Mouse (Mus musculus): Measurements from ENCODE around the gene Dscam. TPM values are rescaled to one million over a fixed set of nuclear protein-coding genes. Genes with fewer than 3 reads are reported as not detected.

The Dscam gene
- polyA plus RNA-seq, 1 experiment from 2014 or later, result 0.81 TPM

- ATAC-seq (replicated peaks; ENCODE audit: insufficient number of reproducible peaks, low FRiP score, low TSS enrichment, low read depth) (no peak), DNase-seq (ENCODE audit: low spot score) (no peak)
- Histone ChIP-seq H3K9ac (replicated peaks; ENCODE audit: low read length) (no peak overlapping the region), H3K27ac (replicated peaks; ENCODE audit: low read depth, low read length) (no peak overlapping the region), H3K4me3 (ENCODE audit: low read depth, low read length) (no peak overlapping the region), H3K9me3 (replicated peaks; ENCODE audit: control insufficient read depth, low read length) (no peaks in the 10 kb centered on the region), H3K36me3 (replicated peaks; ENCODE audit: control insufficient read depth, insufficient read depth, low read depth, low read length) (no peaks in the 10 kb centered on the region), H3K27me3 (ENCODE audit: control insufficient read depth, insufficient read depth, low read length) (no peaks in the 10 kb centered on the region), H3K4me2 (ENCODE audit: low read depth, low read length) (no peak overlapping the region), H3K4me1 (ENCODE audit: control insufficient read depth, insufficient read depth, low read length) (no peaks in the 10 kb centered on the region)
- 60% methylated on average over 13 of the region's 13 CpGs for WGBS
These were observed 442.4 kb downstream of the Dscam start for GRCm38 (mm10) chr16:96727836-96728774.

- Histone ChIP-seq H3K27ac (replicated peaks; ENCODE audit: low read depth, low read length) (no peak overlapping the region), H3K4me1 (ENCODE audit: control insufficient read depth, insufficient read depth, low read length) (no peaks in the 10 kb centered on the region), H3K36me3 (replicated peaks; ENCODE audit: control insufficient read depth, insufficient read depth, low read depth, low read length) (no peaks in the 10 kb centered on the region), H3K4me2 (ENCODE audit: low read depth, low read length) (no peak overlapping the region), H3K4me3 (ENCODE audit: low read depth, low read length) (no peak overlapping the region), H3K27me3 (ENCODE audit: control insufficient read depth, insufficient read depth, low read length) (no peaks in the 10 kb centered on the region), H3K9ac (replicated peaks; ENCODE audit: low read length) (no peak overlapping the region), H3K9me3 (replicated peaks; ENCODE audit: control insufficient read depth, low read length) (no peaks in the 10 kb centered on the region)
- WGBS, result 84% methylated on average over 8 of the region's 8 CpGs
- DNase-seq (ENCODE audit: low spot score) (no peak), ATAC-seq (replicated peaks; ENCODE audit: insufficient number of reproducible peaks, low FRiP score, low TSS enrichment, low read depth) (no peak)
These were observed 445.4 kb downstream of the Dscam start for GRCm38 (mm10) chr16:96725071-96725724.

GRCm38 (mm10) chr16:96724591-96724990 lies 446.0 kb downstream of the Dscam start:
- Histone ChIP-seq H3K4me3 (ENCODE audit: low read depth, low read length) (no peak overlapping the region), H3K4me1 (ENCODE audit: control insufficient read depth, insufficient read depth, low read length) (no peaks in the 10 kb centered on the region), H3K4me2 (ENCODE audit: low read depth, low read length) (no peak overlapping the region), H3K36me3 (replicated peaks; ENCODE audit: control insufficient read depth, insufficient read depth, low read depth, low read length) (no peaks in the 10 kb centered on the region), H3K9me3 (replicated peaks; ENCODE audit: control insufficient read depth, low read length) (no peaks in the 10 kb centered on the region), H3K27me3 (ENCODE audit: control insufficient read depth, insufficient read depth, low read length) (no peaks in the 10 kb centered on the region), H3K27ac (replicated peaks; ENCODE audit: low read depth, low read length) (no peak overlapping the region), H3K9ac (replicated peaks; ENCODE audit: low read length) (no peak overlapping the region)
- 59% methylated on average over 5 of the region's 5 CpGs for WGBS
- no peak for ATAC-seq (replicated peaks; ENCODE audit: insufficient number of reproducible peaks, low FRiP score, low TSS enrichment, low read depth)
- DNase-seq (ENCODE audit: low spot score), result no peak

- H3K4me2 ChIP-seq (ENCODE audit: low read depth, low read length), result no peak overlapping the region
- ATAC-seq (replicated peaks; ENCODE audit: insufficient number of reproducible peaks, low FRiP score, low TSS enrichment, low read depth) (no peak), DNase-seq (ENCODE audit: low spot score) (no peak)
- no peaks in the 10 kb centered on the region for H3K36me3 ChIP-seq (replicated peaks; ENCODE audit: control insufficient read depth, insufficient read depth, low read depth, low read length)
- H3K27ac ChIP-seq (replicated peaks; ENCODE audit: low read depth, low read length), result no peak overlapping the region
- H3K4me3 ChIP-seq (ENCODE audit: low read depth, low read length), result no peak overlapping the region
- no peaks in the 10 kb centered on the region for H3K9me3 ChIP-seq (replicated peaks; ENCODE audit: control insufficient read depth, low read length)
- no peaks in the 10 kb centered on the region for H3K27me3 ChIP-seq (ENCODE audit: control insufficient read depth, insufficient read depth, low read length)
- 75% methylated on average over 3 of the region's 3 CpGs for WGBS
- no peaks in the 10 kb centered on the region for H3K4me1 ChIP-seq (ENCODE audit: control insufficient read depth, insufficient read depth, low read length)
- no peak overlapping the region for H3K9ac ChIP-seq (replicated peaks; ENCODE audit: low read length)
These were observed 446.4 kb downstream of the Dscam start for GRCm38 (mm10) chr16:96724123-96724522.

GRCm38 (mm10) chr16:96723066-96723669 lies 447.4 kb downstream of the Dscam start:
- no peak overlapping the region for H3K9ac ChIP-seq (replicated peaks; ENCODE audit: low read length)
- H3K27me3 ChIP-seq (ENCODE audit: control insufficient read depth, insufficient read depth, low read length), result no peaks in the 10 kb centered on the region
- H3K36me3 ChIP-seq (replicated peaks; ENCODE audit: control insufficient read depth, insufficient read depth, low read depth, low read length), result no peaks in the 10 kb centered on the region
- DNase-seq (ENCODE audit: low spot score) (no peak), ATAC-seq (replicated peaks; ENCODE audit: insufficient number of reproducible peaks, low FRiP score, low TSS enrichment, low read depth) (no peak)
- 91% methylated on average over 2 of the region's 2 CpGs for WGBS
- H3K4me1 ChIP-seq (ENCODE audit: control insufficient read depth, insufficient read depth, low read length), result no peaks in the 10 kb centered on the region
- H3K4me2 ChIP-seq (ENCODE audit: low read depth, low read length), result no peak overlapping the region
- no peaks in the 10 kb centered on the region for H3K9me3 ChIP-seq (replicated peaks; ENCODE audit: control insufficient read depth, low read length)
- no peak overlapping the region for H3K27ac ChIP-seq (replicated peaks; ENCODE audit: low read depth, low read length)
- H3K4me3 ChIP-seq (ENCODE audit: low read depth, low read length), result no peak overlapping the region

GRCm38 (mm10) chr16:96722135-96722534 lies 448.4 kb downstream of the Dscam start:
- WGBS, result 67% methylated on average over 3 of the region's 3 CpGs
- ATAC-seq (replicated peaks; ENCODE audit: insufficient number of reproducible peaks, low FRiP score, low TSS enrichment, low read depth), result no peak

GRCm38 (mm10) chr16:96721241-96721640 lies 449.3 kb downstream of the Dscam start:
- Histone ChIP-seq H3K9me3 (replicated peaks; ENCODE audit: control insufficient read depth, low read length) (no peaks in the 10 kb centered on the region), H3K4me2 (ENCODE audit: low read depth, low read length) (no peak overlapping the region), H3K4me3 (ENCODE audit: low read depth, low read length) (no peak overlapping the region), H3K4me1 (ENCODE audit: control insufficient read depth, insufficient read depth, low read length) (no peaks in the 10 kb centered on the region), H3K36me3 (replicated peaks; ENCODE audit: control insufficient read depth, insufficient read depth, low read depth, low read length) (no peaks in the 10 kb centered on the region), H3K9ac (replicated peaks; ENCODE audit: low read length) (no peak overlapping the region), H3K27ac (replicated peaks; ENCODE audit: low read depth, low read length) (no peak overlapping the region), H3K27me3 (ENCODE audit: control insufficient read depth, insufficient read depth, low read length) (no peaks in the 10 kb centered on the region)
- WGBS, result 73% methylated on average over 9 of the region's 9 CpGs
- no peak for ATAC-seq (replicated peaks; ENCODE audit: insufficient number of reproducible peaks, low FRiP score, low TSS enrichment, low read depth)
- no peak for DNase-seq (ENCODE audit: low spot score)

More at GRCm38 (mm10) chr16:96722135-96722534, 448.4 kb downstream of the Dscam start:
- H3K27me3 ChIP-seq (ENCODE audit: control insufficient read depth, insufficient read depth, low read length), result no peaks in the 10 kb centered on the region
- no peak overlapping the region for H3K4me2 ChIP-seq (ENCODE audit: low read depth, low read length)
- H3K9me3 ChIP-seq (replicated peaks; ENCODE audit: control insufficient read depth, low read length), result no peaks in the 10 kb centered on the region
- no peak overlapping the region for H3K9ac ChIP-seq (replicated peaks; ENCODE audit: low read length)
- H3K27ac ChIP-seq (replicated peaks; ENCODE audit: low read depth, low read length), result no peak overlapping the region
- H3K36me3 ChIP-seq (replicated peaks; ENCODE audit: control insufficient read depth, insufficient read depth, low read depth, low read length), result no peaks in the 10 kb centered on the region
- H3K4me1 ChIP-seq (ENCODE audit: control insufficient read depth, insufficient read depth, low read length), result no peaks in the 10 kb centered on the region
- DNase-seq (ENCODE audit: low spot score), result peak; percentile 4
- H3K4me3 ChIP-seq (ENCODE audit: low read depth, low read length), result no peak overlapping the region

- Histone ChIP-seq H3K4me1 (ENCODE audit: control insufficient read depth, insufficient read depth, low read length) (no peaks in the 10 kb centered on the region), H3K4me3 (ENCODE audit: low read depth, low read length) (no peak overlapping the region), H3K9ac (replicated peaks; ENCODE audit: low read length) (no peak overlapping the region), H3K27ac (replicated peaks; ENCODE audit: low read depth, low read length) (no peak overlapping the region), H3K36me3 (replicated peaks; ENCODE audit: control insufficient read depth, insufficient read depth, low read depth, low read length) (no peaks in the 10 kb centered on the region), H3K27me3 (ENCODE audit: control insufficient read depth, insufficient read depth, low read length) (no peaks in the 10 kb centered on the region), H3K4me2 (ENCODE audit: low read depth, low read length) (no peak overlapping the region), H3K9me3 (replicated peaks; ENCODE audit: control insufficient read depth, low read length) (no peaks in the 10 kb centered on the region)
- no peak for DNase-seq (ENCODE audit: low spot score)
- 61% methylated on average over 5 of the region's 5 CpGs for WGBS
- ATAC-seq (replicated peaks; ENCODE audit: insufficient number of reproducible peaks, low FRiP score, low TSS enrichment, low read depth), result no peak
These were observed 449.9 kb downstream of the Dscam start for GRCm38 (mm10) chr16:96720666-96721065.
